Mouse (Mus musculus) cerebellum, adult 2 months (tissue): ENCODE data around the gene Cttn.

Experiments used
- CTCF ChIP-seq: fragments of 200-500 bp; IDR thresholded peaks from 2 replicates; pipeline ENCODE4 v1.5.1; 2011; ENCODE audit warnings: low read depth, mild to moderate bottlenecking, control low read depth, low read length, moderate library complexity, borderline replicate concordance; ENCODE audit not compliant: insufficient read depth
- POLR2A ChIP-seq: fragments of 200-500 bp; IDR thresholded peaks from 2 replicates; pipeline ENCODE4 v1.6.1; 2011; ENCODE audit warnings: low read length, control low read depth, borderline replicate concordance; ENCODE audit not compliant: insufficient read depth

DNA sequence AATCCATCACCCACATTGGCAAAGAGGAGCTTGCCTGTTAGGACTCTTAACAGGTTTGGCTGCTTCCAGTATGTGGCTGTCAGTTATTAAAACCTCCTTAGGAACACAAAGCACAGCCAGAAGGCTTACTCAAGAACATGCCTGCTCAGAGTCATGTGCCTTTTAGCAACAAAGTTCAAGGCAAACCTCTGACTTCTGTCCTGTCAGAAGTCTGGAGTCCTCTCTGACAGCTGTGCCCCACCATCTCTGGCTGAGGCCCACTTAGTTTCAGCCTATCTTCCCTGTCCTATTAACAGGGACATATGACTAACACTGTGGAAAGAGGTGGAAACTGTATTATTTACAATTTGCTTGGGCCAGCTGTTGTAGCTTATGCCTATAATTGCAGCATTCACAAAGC, 9.5 kb upstream of the Cttn start:
- TF ChIP-seq CTCF (no peak), POLR2A (no peak)
